Mouse (Mus musculus) small intestine, adult 2 months (tissue): ENCODE results near the gene Trp73. TPM values are rescaled to one million over a fixed set of nuclear protein-coding genes. Genes with fewer than 3 reads are reported as not detected.

ENCODE experiments used
- H3K27ac ChIP-seq: fragments of 200-500 bp; 2 replicates; pipeline ENCODE4 v1.5.1; 2012; ENCODE audit warnings: low read depth, low read length, control low read depth, inconsistent platforms; ENCODE audit not compliant: insufficient read depth
- H3K27me3 ChIP-seq: fragments of 200-500 bp; 2 replicates; pipeline ENCODE4 v1.6.1; 2012; ENCODE audit warnings: mild to moderate bottlenecking, moderate library complexity, low read length, inconsistent platforms; ENCODE audit not compliant: control insufficient read depth, insufficient read depth
- H3K36me3 ChIP-seq: fragments of 200-500 bp; 2 replicates; pipeline ENCODE4 v1.6.1; 2012; ENCODE audit warnings: mild to moderate bottlenecking, low read length, control low read depth, inconsistent platforms; ENCODE audit not compliant: control insufficient read depth, insufficient read depth
- H3K4me1 ChIP-seq: fragments of 200-500 bp; 2 replicates; pipeline ENCODE4 v1.6.1; 2012; ENCODE audit warnings: low read length, inconsistent platforms, mixed read lengths; ENCODE audit not compliant: control insufficient read depth, insufficient read depth, insufficient read length
- H3K4me3 ChIP-seq: fragments of 200-500 bp; 2 replicates; pipeline ENCODE4 v1.5.1; 2012; ENCODE audit warnings: low read depth, mild to moderate bottlenecking, control low read depth, inconsistent platforms, low read length, moderate library complexity
- CTCF ChIP-seq: fragments of 200-500 bp; IDR thresholded peaks from 2 replicates; pipeline ENCODE4 v1.5.1; 2012; ENCODE audit warnings: low read depth, mild to moderate bottlenecking, control low read depth, inconsistent platforms, low read length, moderate library complexity, mixed read lengths; ENCODE audit not compliant: insufficient replicate concordance, insufficient read length; ENCODE audit errors: extremely low read depth
- POLR2A ChIP-seq: fragments of 200-500 bp; IDR thresholded peaks from 2 replicates; pipeline ENCODE4 v1.6.1; 2012; ENCODE audit warnings: low read depth, mild to moderate bottlenecking, control low read depth, inconsistent platforms, low read length, moderate library complexity
- WGBS: fragments of 180-500 bp; shearing (Covaris S2); methylation state at CpG from one replicate; pipeline ENCODE4 v1.1.7; 2018; 5-methylcytosine and 5-hydroxymethylcytosine counted together
- polyA plus RNA-seq: library from polyadenylated mRNA; depleted of rRNA; stranded (reverse); fragments of >200 nt; gene quantifications from 2 replicates; pipeline ENCODE4 v1.2.3, GENCODE M21; 2012; rRNA removed

The Trp73 gene
- 0.14 and 0.58 TPM in 2 replicates for polyA plus RNA-seq

DNA sequence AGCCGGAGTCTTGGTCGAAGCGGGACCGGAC lies at the start of gene Trp73:
TSS of gene Trp73 (minus strand) at position 27 of the 31 bp plus-strand sequence.
- Histone ChIP-seq H3K36me3 (no peaks in the 10 kb centered on the region), H3K27me3 (peaks cover 39% of the 10 kb centered on the region), H3K27ac (no peak within 1 kb of the TSS), H3K4me1 (peaks cover 21% of the 10 kb centered on the region), H3K4me3 (peak within 1 kb of the TSS; percentile 55)
- 0% methylated on average over 4 of the region's 4 CpGs for WGBS
- TF ChIP-seq CTCF (no peak), POLR2A (no peak)

DNA sequence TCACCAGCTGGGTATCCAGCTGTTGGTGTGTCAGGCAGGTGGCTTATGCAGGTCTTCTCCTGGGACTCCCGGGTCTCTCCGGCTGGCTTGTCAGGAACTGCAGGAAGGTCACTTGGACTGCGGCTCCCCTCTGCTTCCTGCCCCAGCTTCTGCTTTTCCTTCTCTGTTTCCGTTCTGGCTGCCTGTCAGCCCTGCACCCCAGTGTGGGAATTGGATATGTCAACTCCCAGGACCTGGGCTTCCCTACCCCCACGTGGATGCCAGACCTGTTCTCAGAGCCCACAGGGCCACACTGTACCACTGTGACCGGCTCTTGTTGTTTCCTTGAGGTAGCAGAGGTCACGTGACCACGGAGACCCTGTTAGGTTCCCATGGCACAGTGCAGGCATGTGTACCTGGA lies 48.9 kb upstream of the Trp73 start:
- WGBS = 66% methylated on average over 8 of the region's 8 CpGs
- H3K4me1 ChIP-seq = peaks cover 2% of the 10 kb centered on the region; the same call in 1 of the 2 replicates
- no peak overlapping the region for H3K27ac ChIP-seq
- no peak overlapping the region for H3K4me3 ChIP-seq
- no peaks in the 10 kb centered on the region for H3K36me3 ChIP-seq
- H3K27me3 ChIP-seq = no peaks in the 10 kb centered on the region; the same call in 1 of the 2 replicates
- TF ChIP-seq CTCF (no peak), POLR2A (no peak)

GRCm38 (mm10) chr4:154186002-154186537 lies 46.1 kb upstream of the Trp73 start:
- Histone ChIP-seq H3K4me3 (no peak overlapping the region), H3K27me3 (no peaks in the 10 kb centered on the region; the same call in 1 of the 2 replicates), H3K4me1 (peaks cover 2% of the 10 kb centered on the region; the same call in 1 of the 2 replicates), H3K36me3 (no peaks in the 10 kb centered on the region), H3K27ac (no peak overlapping the region)
- no peak for TF ChIP-seq CTCF
- TF ChIP-seq POLR2A = no peak
- WGBS = 38% methylated on average over 11 of the region's 11 CpGs

DNA sequence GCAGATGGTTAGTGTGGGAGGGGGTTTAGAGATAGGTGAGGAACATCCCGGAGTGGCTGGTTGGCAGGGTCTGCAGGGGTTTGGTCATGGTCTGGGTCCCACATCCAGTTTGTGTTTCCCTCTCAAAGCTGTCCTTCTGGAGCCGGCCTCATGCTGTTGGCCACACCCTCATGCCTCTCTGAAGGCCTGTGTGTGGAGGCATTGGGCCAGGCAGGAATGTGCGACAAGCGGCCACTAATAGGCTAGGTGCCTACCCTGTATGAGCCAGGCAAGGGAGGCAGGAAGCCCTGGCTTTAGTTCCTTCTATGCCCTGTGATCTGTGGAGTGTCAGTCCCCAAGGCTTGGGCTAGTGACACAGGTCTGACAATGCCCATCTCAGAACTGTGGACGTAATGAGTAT lies 45.0 kb upstream of the Trp73 start:
- no peak for TF ChIP-seq POLR2A
- no peak for TF ChIP-seq CTCF
- 72% methylated on average over 5 of the region's 5 CpGs for WGBS
- H3K4me1 ChIP-seq = peaks cover 2% of the 10 kb centered on the region; the same call in 1 of the 2 replicates
- no peak overlapping the region for H3K4me3 ChIP-seq
- no peak overlapping the region for H3K27ac ChIP-seq
- no peaks in the 10 kb centered on the region for H3K36me3 ChIP-seq
- no peaks in the 10 kb centered on the region; the same call in 1 of the 2 replicates for H3K27me3 ChIP-seq

DNA sequence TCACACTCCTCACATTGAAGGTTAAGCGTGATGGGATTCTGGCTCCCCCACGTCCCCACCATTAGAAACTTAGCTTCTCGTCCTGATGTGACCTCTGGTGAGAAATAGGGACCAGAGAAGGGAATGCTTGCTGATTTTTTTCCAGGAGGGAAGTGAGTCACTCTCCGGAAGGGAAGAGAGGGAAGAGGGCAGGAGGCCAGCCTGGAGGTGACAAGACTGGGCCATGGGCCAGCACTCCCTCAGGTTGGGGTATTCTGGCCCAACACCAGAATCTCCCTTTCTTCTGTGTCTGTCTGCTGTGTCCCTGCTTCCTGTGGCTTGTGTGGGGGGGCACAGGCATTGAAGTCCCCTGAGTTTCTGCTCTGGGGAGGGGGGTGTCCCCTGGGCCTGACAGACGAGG lies 43.6 kb upstream of the Trp73 start:
- 67% methylated on average over 5 of the region's 5 CpGs for WGBS
- peaks cover 2% of the 10 kb centered on the region; the same call in 1 of the 2 replicates for H3K4me1 ChIP-seq
- no peaks in the 10 kb centered on the region for H3K36me3 ChIP-seq
- no peak overlapping the region for H3K27ac ChIP-seq
- TF ChIP-seq CTCF (no peak), POLR2A (no peak)
- H3K4me3 ChIP-seq = no peak overlapping the region
- no peaks in the 10 kb centered on the region for H3K27me3 ChIP-seq

DNA sequence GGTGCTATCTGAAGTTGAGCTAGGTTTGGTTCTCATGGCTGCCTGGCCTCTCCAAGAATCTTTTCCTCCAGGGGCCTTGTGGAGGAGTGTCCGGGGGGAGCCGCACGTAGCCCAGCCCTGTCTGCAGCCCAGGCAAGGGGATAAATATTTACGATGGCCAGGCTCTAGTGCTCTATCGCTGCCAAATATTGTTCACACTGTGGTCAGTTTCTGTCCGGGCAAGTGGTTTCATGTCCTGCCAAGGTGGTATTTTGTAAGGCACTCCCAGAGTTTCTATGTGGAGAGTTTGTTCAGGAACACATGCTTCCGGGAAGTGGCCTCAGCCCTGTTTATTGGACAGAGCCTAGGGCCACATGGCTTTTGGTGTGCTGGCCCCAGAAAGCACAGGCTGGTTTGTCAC lies 41.0 kb upstream of the Trp73 start:
- WGBS = 60% methylated on average over 7 of the region's 7 CpGs
- Histone ChIP-seq H3K27me3 (no peaks in the 10 kb centered on the region), H3K4me1 (peaks cover 2% of the 10 kb centered on the region; the same call in 1 of the 2 replicates), H3K27ac (no peak overlapping the region), H3K36me3 (no peaks in the 10 kb centered on the region), H3K4me3 (no peak overlapping the region)
- TF ChIP-seq CTCF (no peak), POLR2A (no peak)

- 0 out of 2 replicates have a peak, but pooled peaks cover 3% of the 10 kb centered on the region for H3K27me3 ChIP-seq
- no peaks in the 10 kb centered on the region for H3K4me1 ChIP-seq
- WGBS = 56% methylated on average over 8 of the region's 8 CpGs
- H3K36me3 ChIP-seq = no peaks in the 10 kb centered on the region
- H3K27ac ChIP-seq = no peak overlapping the region
- no peak overlapping the region for H3K4me3 ChIP-seq
- TF ChIP-seq POLR2A = no peak
- no peak for TF ChIP-seq CTCF
Measured at GRCm38 (mm10) chr4:154177257-154177656, 37.2 kb upstream of the Trp73 start.

DNA sequence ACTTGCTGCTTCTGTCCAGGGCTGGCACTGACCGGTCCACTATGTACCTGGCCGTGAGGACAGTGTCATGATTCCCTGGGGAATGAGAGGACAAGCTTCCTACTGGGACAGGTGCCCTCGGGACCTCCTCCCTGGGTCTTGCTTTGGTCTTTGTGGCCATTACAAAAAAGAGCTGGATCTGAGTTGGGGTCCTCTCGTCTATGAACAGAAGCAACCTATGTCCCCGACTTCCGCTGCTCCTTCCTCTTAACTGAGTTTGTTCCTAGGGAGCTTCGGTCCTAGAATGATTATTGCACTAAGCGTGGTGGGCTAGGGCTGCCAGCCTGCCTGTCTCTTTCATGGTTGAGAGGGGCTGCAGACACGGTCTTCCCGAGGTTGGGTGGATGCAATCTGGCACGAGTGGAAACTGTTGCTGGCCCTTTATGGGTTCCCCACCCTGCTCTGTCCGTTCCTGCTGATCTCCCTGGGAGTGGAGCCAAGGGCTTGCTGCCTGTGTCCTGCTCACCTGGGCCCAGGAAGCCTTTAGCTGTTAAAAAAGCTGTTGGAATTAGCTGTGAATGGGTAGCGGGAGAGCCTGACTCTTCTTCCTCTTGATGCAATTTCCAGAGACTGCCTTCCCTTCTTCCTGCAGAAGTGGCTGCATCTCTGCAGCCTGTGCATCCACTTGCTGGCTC lies 32.1 kb upstream of the Trp73 start:
- peaks cover 3% of the 10 kb centered on the region; the same call in 1 of the 2 replicates for H3K4me1 ChIP-seq
- H3K4me3 ChIP-seq = 0 out of 2 replicates have a peak overlapping the region, but pooled peaks have one; percentile 58
- no peak overlapping the region for H3K27ac ChIP-seq
- no peaks in the 10 kb centered on the region for H3K36me3 ChIP-seq
- TF ChIP-seq CTCF (no peak), POLR2A (no peak)
- H3K27me3 ChIP-seq = peaks cover 41% of the 10 kb centered on the region
- WGBS = 41% methylated on average over 13 of the region's 13 CpGs
